Mouse (Mus musculus): ENCODE measurements around the gene Fn3krp.

Gene Fn3krp

DNA sequence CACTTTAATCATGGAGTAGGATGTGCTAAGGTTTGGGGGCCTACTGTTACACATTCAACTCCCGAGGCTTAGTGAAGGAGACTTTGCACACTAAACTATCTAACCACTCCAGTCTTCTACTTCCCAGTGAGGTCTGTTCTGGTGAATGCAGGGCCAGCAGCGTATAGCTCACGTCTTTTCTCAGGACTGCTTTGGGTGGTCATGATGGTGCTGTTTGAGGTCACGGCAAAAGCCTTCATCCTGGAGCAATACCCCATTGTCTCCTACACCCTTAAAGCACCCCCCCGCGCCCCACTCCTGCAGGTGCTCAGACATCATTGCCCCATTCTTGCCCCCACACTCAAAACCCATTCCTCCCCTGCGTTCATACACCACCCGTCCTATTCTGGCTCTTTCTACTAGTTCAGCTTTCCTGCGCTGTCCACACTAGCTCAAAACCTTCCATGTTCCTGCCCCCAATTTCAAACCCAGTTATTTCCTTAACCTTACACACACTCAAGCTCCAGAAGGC lies 30.1 kb downstream of the Fn3krp start:
- no peak for DNase-seq

DNA sequence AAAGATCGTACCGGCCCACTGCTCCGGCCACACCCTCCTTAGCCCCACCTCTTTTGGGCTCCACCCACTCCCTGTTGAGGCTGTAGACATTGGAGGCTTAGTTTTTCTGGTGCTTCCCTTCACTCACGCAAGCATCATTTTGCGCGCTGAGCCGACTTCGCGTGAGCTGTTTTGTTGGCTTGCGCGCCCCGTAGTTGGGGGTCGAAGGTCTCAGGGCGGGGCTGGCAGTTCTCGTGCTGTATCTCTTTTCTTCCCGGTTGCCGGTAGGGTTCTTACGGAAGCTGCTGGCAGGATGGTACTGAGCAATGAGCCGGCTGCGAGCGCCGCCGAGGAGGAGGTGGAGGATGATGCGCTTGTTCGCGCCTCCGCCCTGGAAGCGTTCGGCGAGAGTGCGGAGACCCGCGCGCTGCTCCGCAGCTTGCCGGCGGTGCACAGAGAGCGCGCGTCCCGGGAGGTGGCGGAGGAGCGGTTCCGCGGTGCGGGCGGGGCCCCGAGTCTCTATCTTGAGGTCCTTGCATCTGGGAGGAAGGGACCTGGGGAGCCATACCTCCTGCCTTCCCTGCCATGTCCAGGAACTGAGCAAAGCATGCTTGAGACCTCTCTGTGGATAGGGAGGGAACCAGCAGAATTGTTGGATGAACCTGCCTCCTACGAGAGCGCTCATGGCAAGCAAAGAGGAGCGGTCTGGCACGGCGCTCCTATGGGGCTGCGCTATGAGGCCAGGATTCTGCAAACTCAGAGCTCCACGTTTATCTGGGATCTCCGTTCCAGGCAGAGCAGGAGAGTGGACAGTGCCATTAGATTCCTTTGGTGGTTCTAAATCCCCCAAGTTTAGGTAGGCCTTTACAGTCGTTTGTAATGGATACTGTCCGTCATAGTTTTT lies 30.8 kb downstream of the Fn3krp start, which contains the start of gene Tbcd:
Tbcd (plus strand) TSS at position 197 of the 883 bp plus-strand sequence.
- peak; percentile 96 to 97 for DNase-seq

DNA sequence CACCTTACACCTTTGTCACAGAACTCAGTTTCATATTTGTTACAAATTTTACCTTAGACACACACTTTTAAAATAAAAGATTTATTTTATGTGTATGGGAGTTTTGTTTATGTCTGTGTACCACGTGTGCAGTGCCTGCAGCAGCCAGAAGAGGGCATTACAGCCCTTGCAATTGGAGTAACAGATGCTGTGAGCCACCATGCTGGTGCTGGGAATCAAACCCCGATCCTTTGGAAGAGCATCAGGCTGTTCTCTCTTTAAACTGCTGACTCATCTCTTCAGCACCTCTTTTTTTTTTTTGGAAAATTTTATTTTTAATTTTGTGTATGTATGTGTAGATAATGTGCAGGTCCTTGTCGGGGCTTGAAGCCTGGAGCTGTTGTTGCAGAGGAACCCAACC lies 36.7 kb downstream of the Fn3krp start:
- no peak for DNase-seq

DNA sequence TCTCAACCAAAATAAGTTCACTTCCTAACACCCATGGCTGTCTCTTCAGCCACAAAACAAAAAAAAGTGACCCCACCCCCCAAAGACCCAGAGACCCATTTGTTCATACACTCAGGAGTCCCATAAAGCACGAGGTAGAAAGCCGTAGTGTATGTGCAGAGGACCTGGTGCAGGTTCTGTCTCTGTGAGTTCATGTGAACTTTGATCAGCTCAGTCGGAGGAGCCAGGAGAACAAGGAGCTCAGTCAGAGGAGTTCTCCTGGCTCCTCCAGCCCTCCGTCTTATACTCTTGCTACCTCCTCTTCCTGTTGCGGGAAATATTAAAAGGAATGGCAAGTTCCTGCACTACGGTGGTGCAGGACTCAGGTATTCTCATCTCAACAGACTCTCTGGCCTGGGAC lies 46.2 kb downstream of the Fn3krp start:
- no peak for DNase-seq

- DNase-seq = no peak
Measured at GRCm38 (mm10) chr11:121474831-121475230, 53.6 kb downstream of the Fn3krp start.

GRCm38 (mm10) chr11:121475699-121476415 lies 54.7 kb downstream of the Fn3krp start:
- peak; percentile 72 to 83 for DNase-seq

- no peak for DNase-seq
Measured at GRCm38 (mm10) chr11:121479476-121480203, 58.4 kb downstream of the Fn3krp start.

Measured in lung, postnatal 4 days (tissue).